Mouse (Mus musculus): Measurements from ENCODE around the gene Mgat5. TPM values are rescaled to one million over a fixed set of nuclear protein-coding genes. Genes with fewer than 3 reads are reported as not detected.

The Mgat5 gene
- polyA plus RNA-seq, 1 experiment: 2.4 TPM

GRCm38 (mm10) chr1:127482911-127483310 is 278.1 kb downstream of the Mgat5 start:
- Histone ChIP-seq H3K4me3 (replicated peaks) (no peak overlapping the region), H3K27me3 (replicated peaks) (no peaks in the 10 kb centered on the region), H3K36me3 (replicated peaks; ENCODE audit: low read length) (peaks cover 72% of the 10 kb centered on the region), H3K9me3 (no peaks in the 10 kb centered on the region), H3K4me1 (peaks cover 22% of the 10 kb centered on the region; the same call in 1 of the 2 replicates)
- TF ChIP-seq FLI1 (IDR thresholded peaks at IDR 0.05; ENCODE audit: low read length) (no peak), GATA1 (IDR thresholded peaks at IDR 0.05; ENCODE audit: borderline replicate concordance, low read length) (no peak)

- peaks cover 12% of the 10 kb centered on the region; the same call in 1 of the 2 replicates for H3K4me1 ChIP-seq
- H3K36me3 ChIP-seq (replicated peaks; ENCODE audit: low read length): peaks cover 72% of the 10 kb centered on the region
- H3K27me3 ChIP-seq (replicated peaks): no peaks in the 10 kb centered on the region
- no peaks in the 10 kb centered on the region for H3K9me3 ChIP-seq
- TF ChIP-seq FLI1 (IDR thresholded peaks at IDR 0.05; ENCODE audit: low read length) (no peak), GATA1 (IDR thresholded peaks at IDR 0.05; ENCODE audit: borderline replicate concordance, low read length) (no peak)
- no peak overlapping the region for H3K4me3 ChIP-seq (replicated peaks)
Measured at GRCm38 (mm10) chr1:127484188-127484587, 279.4 kb downstream of the Mgat5 start.

GRCm38 (mm10) chr1:127484826-127485225 is 280.0 kb downstream of the Mgat5 start:
- peaks cover 10% of the 10 kb centered on the region for H3K4me1 ChIP-seq
- H3K27me3 ChIP-seq (replicated peaks): no peaks in the 10 kb centered on the region
- H3K4me3 ChIP-seq (replicated peaks): no peak overlapping the region
- TF ChIP-seq GATA1 (IDR thresholded peaks at IDR 0.05; ENCODE audit: borderline replicate concordance, low read length) (no peak), FLI1 (IDR thresholded peaks at IDR 0.05; ENCODE audit: low read length) (no peak)
- H3K36me3 ChIP-seq (replicated peaks; ENCODE audit: low read length): peaks cover 75% of the 10 kb centered on the region
- no peaks in the 10 kb centered on the region for H3K9me3 ChIP-seq

- Histone ChIP-seq H3K36me3 (replicated peaks; ENCODE audit: low read length) (peaks cover 80% of the 10 kb centered on the region), H3K9me3 (no peaks in the 10 kb centered on the region), H3K4me1 (peaks cover 28% of the 10 kb centered on the region), H3K27me3 (replicated peaks) (no peaks in the 10 kb centered on the region), H3K4me3 (replicated peaks) (no peak overlapping the region)
- no peak for TF ChIP-seq FLI1 (IDR thresholded peaks at IDR 0.05; ENCODE audit: low read length)
- TF ChIP-seq GATA1 (IDR thresholded peaks at IDR 0.05; ENCODE audit: borderline replicate concordance, low read length): no peak
Measured at GRCm38 (mm10) chr1:127487161-127487560, 282.3 kb downstream of the Mgat5 start.

- TF ChIP-seq GATA1 (IDR thresholded peaks at IDR 0.05; ENCODE audit: borderline replicate concordance, low read length) (no peak), FLI1 (IDR thresholded peaks at IDR 0.05; ENCODE audit: low read length) (no peak)
- no peaks in the 10 kb centered on the region for H3K27me3 ChIP-seq (replicated peaks)
- peaks cover 7% of the 10 kb centered on the region for H3K9me3 ChIP-seq
- H3K4me1 ChIP-seq: peaks cover 38% of the 10 kb centered on the region
- H3K4me3 ChIP-seq (replicated peaks): no peak overlapping the region
- H3K36me3 ChIP-seq (replicated peaks; ENCODE audit: low read length): peaks cover 73% of the 10 kb centered on the region
Measured at GRCm38 (mm10) chr1:127496737-127497543, 292.1 kb downstream of the Mgat5 start.

GRCm38 (mm10) chr1:127498746-127499145 is 293.9 kb downstream of the Mgat5 start:
- peak overlapping the region; percentile 3 for H3K4me3 ChIP-seq (replicated peaks)
- TF ChIP-seq GATA1 (IDR thresholded peaks at IDR 0.05; ENCODE audit: borderline replicate concordance, low read length): no peak
- no peak for TF ChIP-seq FLI1 (IDR thresholded peaks at IDR 0.05; ENCODE audit: low read length)
- H3K4me1 ChIP-seq: peaks cover 48% of the 10 kb centered on the region
- no peaks in the 10 kb centered on the region for H3K27me3 ChIP-seq (replicated peaks)
- peaks cover 71% of the 10 kb centered on the region for H3K36me3 ChIP-seq (replicated peaks; ENCODE audit: low read length)
- H3K9me3 ChIP-seq: peaks cover 7% of the 10 kb centered on the region

GRCm38 (mm10) chr1:127500219-127500618 is 295.4 kb downstream of the Mgat5 start:
- peaks cover 65% of the 10 kb centered on the region for H3K36me3 ChIP-seq (replicated peaks; ENCODE audit: low read length)
- H3K9me3 ChIP-seq: peaks cover 2% of the 10 kb centered on the region; the same call in 1 of the 2 replicates
- no peak overlapping the region for H3K4me3 ChIP-seq (replicated peaks)
- peaks cover 57% of the 10 kb centered on the region for H3K4me1 ChIP-seq
- H3K27me3 ChIP-seq (replicated peaks): no peaks in the 10 kb centered on the region
- TF ChIP-seq GATA1 (IDR thresholded peaks at IDR 0.05; ENCODE audit: borderline replicate concordance, low read length): no peak
- TF ChIP-seq FLI1 (IDR thresholded peaks at IDR 0.05; ENCODE audit: low read length): no peak

- Histone ChIP-seq H3K4me3 (replicated peaks) (peak overlapping the region; percentile 31), H3K4me1 (peaks cover 61% of the 10 kb centered on the region), H3K27me3 (replicated peaks) (no peaks in the 10 kb centered on the region), H3K9me3 (no peaks in the 10 kb centered on the region), H3K36me3 (replicated peaks; ENCODE audit: low read length) (peaks cover 60% of the 10 kb centered on the region)
- TF ChIP-seq GATA1 (IDR thresholded peaks at IDR 0.05; ENCODE audit: borderline replicate concordance, low read length): no peak
- no peak for TF ChIP-seq FLI1 (IDR thresholded peaks at IDR 0.05; ENCODE audit: low read length)
Measured at GRCm38 (mm10) chr1:127500701-127501100, 295.9 kb downstream of the Mgat5 start.

GRCm38 (mm10) chr1:127507042-127507650 is 302.3 kb downstream of the Mgat5 start:
- Histone ChIP-seq H3K9me3 (no peaks in the 10 kb centered on the region), H3K36me3 (replicated peaks; ENCODE audit: low read length) (peaks cover 40% of the 10 kb centered on the region), H3K4me3 (replicated peaks) (no peak overlapping the region), H3K27me3 (replicated peaks) (no peaks in the 10 kb centered on the region), H3K4me1 (peaks cover 65% of the 10 kb centered on the region)
- no peak for TF ChIP-seq GATA1 (IDR thresholded peaks at IDR 0.05; ENCODE audit: borderline replicate concordance, low read length)
- no peak for TF ChIP-seq FLI1 (IDR thresholded peaks at IDR 0.05; ENCODE audit: low read length)
